Mouse (Mus musculus) right cerebral cortex, adult 18-20 months (tissue): Measurements from ENCODE around the gene Baiap3.
A peak's percentile ranks its signal among the peaks of the same experiment; 100 is the strongest.
"Not testable (repeated sequence)": the region's sequence is repeated elsewhere in the genome, so short reads cannot be mapped to it uniquely, and the experiment has no call there.

Source experiments
- DNase-seq: peaks from one replicate; pipeline ENCODE4 v3.0.0; 2022; ENCODE audit warnings: mixed read lengths

The Baiap3 gene

DNA sequence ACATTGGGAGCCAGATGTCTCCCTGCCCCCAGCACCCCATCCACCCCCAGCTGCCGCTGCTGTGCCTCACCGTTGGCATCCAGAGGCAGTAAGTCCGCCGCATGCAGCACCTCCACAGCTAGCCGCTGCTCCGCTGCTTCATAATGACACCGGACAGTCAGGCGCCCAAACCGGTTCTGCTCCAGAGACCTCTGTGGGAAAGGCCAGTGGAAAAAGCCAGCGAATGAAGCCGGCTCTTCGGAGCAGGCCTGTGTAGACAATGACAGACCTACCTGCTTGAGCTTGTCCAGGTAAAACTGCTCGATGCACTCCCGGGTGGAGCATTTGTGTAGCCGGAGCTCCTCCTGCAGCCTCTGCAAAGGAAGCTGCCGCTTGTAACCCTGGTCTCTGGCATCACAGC, 11.9 kb downstream of the Baiap3 start:
- no peak for DNase-seq

DNA sequence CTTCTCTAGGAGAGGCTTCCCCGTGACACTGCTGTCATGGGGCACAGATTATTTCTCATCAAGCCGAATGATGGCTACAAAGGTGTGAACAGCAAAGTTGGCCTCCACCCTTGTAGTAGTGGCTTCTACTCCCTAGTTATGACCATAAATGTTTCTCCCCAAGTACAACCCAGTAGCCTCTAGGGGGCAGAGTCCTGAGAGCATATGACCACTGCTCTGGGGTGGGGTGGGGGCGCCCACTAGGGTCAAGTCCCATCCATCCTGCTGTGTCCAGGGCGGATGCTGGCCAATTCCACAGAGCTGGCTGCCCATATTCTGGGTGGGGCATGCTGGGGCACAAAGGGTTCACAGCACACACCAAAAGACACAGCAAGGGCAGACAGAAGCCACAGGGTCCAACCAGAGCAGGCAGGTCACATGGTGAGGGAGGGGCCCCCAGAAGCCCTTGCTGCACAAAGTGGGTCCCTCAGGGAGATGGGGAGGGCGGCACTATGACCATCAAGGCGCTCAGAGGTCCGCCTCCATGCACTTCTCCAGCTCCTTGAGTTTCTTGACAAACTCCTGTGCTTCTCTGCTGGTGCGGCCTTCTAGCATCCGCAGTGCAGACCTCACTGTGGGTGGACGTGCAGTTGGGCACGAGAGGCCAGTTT, 12.9 kb downstream of the Baiap3 start:
- DNase-seq = no peak

DNA sequence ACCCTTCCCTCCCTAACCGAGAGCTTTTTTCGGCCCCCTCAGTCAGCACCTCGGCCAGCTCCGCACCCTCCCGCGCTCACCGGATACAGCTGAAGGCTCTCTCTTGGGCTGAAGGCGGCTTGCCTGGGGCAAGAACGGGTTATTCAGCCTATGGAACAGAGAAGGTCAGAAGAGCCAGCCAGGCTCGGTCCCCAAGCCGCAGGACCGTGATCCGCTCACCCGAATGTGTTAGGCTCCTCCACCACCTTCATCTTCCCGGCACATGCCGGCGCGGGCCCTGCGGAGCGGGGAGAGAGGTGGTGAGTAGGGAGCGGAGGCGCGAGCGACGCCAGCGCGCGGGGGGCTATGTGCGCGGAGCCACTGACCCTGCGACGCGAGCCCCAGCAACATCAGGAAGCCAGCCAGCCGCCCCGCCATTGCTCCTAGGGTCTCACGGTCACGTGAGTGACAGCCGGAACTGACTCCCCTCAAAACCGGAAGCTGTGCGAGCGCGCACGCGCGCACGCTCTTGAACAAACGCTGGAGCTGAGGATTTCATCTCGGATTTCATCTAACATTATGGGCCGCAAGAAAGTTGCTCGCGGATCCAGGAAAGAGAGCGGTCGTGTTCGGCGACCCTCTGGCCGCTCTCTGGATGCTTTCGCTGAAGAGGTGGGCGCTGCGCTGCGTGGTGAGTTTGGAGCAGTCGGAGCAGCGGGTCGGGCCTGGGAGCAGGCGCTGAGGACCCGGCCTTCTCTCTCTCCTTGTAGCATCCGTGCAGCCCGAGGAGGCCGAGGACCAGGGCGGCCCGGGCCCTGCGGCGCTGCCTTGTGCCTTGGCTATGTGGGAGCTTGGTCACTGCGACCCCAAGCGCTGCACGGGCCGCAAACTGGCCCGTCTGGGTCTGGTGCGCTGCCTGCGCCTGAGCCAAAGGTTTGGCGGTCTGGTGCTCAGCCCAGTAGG, 16.2 kb downstream of the Baiap3 start, which contains the start of the genes Gnptg and Tsr3:
Gnptg (minus strand) TSS at position 430 of the 942 bp plus-strand sequence.
Tsr3 (plus strand) TSS at position 476 of the 942 bp plus-strand sequence.
- peak; percentile 89 for DNase-seq

DNA sequence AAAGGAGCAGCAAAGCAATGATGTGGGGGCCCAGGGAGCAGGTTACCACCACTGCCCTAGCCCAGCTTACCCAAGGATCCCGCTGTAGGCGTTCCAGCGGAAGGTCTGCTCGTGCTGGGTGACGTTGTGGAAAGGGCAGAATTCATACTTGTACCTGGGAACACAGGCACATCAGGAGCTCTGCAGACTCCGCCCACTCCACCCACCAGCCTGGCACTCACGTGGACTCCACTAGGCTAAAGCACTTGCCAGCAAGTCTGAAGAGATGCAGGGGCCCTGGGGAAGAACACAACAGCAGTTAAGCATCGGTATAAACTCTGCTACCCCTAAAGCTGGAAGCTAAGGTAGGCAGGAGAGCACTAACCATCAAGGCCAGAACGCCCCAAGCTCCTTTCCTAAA, 20.5 kb downstream of the Baiap3 start:
- peak; percentile 64 for DNase-seq

DNA sequence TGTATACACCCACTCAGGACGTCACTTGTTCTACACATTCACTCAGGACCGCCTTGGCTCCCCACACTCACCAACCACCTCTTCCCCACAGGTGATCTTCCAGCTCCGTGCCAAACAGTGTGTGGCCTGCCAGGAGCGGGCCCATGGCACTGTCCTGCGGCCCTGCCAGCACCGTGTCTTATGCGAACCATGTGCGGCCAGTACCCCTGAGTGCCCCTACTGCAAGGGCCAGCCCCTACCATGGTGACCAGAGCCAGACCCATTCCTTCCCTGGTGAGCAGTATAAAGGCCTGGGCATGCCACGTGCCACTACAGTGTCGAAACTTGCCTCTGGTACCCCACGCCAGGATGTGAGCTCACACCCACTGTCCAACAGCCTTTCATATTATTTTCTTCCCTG, 24.5 kb downstream of the Baiap3 start:
- DNase-seq = not testable (repeated sequence)

DNA sequence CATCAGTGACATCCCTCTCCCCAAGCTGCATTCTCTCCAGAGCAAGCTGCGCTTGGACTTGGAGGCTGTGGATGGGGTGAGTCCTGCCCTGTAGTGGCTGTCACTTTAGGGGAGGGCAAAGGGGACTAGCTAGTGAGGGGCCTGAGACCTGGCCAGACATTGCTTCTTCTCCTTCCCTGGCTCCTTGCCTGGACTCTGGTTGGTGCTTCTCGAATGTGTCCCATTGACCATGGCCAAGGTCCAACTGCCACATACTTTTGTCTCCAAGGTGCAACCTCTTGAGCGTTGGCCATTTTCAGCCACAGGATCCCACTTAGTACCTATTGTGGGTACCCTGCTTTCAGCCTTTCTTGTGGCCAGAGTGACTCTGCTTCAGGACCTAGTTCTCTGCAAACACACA, 25.5 kb downstream of the Baiap3 start:
- no peak for DNase-seq

DNA sequence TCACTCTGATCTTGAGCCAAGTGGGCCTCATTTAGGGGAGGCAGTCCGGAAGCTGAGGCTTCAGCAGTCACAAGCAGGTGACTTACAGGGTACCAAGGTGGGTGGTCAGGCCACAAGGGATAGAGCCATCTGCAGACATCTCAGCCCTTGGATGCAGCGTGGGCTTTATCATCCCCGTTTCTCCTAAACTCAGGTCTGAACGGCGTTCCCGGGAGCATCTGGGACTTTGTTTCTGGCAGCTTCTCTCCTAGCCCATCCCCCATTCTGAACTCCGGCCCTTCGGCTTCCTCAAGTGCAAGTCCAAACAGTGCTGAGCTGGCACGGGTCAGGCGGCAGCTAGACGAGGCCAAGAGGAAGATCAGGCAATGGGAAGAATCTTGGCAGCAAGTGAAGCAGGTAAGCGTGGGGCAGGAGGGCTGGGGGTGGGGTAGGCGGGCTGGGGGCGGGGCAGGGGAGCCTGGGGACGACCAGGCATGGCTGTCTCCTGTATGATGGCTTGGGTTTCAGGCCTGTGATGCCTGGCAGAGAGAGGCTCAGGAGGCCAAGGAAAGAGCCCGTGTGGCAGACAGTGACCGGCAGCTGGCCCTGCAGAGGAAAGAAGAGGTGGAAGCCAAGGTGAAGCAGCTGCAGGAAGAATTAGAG, 26.0 kb downstream of the Baiap3 start:
- not testable (repeated sequence) for DNase-seq

DNA sequence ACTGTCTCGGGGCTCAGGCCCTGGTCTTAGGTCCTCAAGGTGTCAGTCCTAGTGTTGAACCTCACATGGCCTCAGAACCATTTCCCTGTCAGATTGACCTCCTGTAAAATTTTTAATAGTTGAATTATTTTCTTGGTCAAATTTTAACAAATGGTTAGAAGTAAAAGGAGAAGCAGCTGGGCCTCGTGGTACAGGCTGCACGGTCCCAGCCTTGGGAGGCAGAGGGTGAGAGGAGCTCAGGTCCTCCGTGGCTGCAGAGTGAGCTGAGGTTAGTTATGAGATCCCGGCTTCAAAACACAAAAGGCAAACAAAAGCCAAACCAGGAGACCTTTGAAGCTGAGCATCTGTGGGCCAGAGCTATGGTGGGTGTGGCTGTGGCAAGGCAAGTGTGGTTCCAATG, 28.2 kb downstream of the Baiap3 start:
- DNase-seq = no peak

DNA sequence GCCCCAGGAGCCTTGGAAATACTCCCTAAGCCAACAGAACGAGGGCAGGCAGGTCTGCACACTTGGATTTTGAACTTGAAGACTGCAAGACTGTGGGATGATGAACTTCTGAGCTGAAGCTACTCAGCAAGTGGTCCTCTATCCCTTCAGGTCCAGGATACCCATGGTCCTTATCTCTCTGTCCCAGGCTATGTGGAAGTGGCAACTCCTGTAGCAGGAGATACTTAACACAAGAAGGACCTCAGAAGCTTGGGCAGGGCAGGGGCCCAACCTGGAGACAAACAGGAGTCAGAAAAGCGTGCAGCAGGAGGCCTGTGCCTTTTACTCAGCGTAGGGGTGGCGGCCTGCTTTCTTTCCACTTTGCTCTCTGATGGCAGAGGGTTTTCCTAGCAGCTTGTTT, 30.5 kb downstream of the Baiap3 start:
- no peak for DNase-seq

DNA sequence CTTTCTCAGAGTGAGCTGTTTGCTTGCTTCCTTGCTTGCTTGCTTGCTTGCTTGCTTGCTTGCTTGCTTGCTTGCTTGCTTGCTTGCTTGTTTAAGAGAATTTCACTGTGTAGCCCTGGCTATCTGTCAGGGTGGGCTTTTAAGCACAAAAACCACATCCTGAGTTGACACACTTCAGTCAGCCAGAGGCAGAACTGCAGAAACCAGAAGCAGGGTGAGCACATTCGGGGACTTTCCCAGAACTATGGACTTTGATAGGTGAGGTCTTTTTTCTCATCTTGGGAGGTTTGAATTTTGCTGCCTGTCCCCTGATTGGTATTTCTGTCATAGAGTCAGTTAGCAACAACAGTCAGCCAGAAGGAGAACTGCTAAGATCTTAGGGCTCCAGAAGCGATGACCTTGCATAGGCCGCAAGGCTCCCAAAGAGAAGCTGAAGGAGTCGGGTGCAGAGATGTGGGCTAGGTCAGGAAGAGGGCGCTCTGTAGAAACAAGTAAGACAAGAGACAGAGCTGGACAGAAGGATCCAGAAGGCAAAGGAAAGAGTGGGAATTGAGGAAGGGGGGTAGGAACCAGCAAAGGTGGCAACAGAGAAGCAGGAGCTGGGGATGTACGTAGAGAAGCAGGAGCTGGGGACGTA, 31.5 kb downstream of the Baiap3 start:
- no peak for DNase-seq

DNA sequence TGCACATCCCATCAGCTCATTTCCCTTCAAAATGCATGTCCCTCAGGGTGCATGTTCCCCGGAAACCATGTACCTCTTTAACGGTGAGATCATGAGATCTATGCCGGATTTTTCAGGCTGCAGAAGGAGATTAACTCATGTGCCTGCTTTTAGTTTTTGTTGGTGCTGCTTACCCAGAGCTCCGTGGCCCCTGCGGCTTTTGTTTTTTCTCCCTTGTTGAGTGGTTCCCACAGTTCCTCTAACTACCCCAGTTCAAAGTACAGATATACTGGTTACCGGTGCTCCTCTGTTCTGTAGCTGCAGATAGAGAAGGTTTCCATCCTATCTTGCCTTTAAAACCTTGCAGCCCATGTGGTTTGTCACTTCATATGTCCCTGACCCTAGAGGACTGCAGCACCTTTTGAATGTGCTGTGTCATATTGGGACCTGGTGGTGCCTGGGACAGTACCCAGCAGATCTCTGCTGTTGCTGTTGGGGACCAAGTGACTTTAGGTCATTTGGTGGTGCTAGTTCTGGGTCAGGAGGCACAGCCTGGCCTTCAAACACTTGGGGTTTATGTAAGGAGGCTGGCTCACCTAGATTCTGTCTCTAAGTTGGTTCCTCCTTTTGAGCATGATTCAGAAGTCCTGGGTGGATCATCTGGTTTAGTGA, 33.1 kb downstream of the Baiap3 start:
- DNase-seq = no peak

DNA sequence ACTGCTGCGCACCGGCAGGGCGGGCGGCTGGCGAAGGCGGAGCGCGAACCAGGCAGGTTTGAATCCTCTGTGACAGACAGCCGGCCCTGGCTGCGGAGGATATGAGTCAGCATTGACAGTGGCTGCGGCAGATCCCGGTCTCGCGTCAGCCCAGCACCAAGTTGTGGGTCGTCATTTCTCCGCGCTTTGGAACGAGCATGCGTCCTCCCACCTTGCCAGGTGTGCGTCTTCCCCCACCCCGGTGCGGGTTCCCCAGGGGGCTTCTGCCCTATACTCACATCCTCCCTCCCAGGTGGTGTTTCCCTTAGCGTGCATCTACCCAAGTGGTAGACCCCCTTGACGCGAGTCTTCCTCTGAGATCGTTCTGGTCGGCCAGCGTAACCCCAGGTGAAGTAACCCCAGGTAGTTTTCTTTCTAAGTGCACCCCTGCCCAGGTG, 33.6 kb downstream of the Baiap3 start:
- peak; percentile 42 for DNase-seq

DNA sequence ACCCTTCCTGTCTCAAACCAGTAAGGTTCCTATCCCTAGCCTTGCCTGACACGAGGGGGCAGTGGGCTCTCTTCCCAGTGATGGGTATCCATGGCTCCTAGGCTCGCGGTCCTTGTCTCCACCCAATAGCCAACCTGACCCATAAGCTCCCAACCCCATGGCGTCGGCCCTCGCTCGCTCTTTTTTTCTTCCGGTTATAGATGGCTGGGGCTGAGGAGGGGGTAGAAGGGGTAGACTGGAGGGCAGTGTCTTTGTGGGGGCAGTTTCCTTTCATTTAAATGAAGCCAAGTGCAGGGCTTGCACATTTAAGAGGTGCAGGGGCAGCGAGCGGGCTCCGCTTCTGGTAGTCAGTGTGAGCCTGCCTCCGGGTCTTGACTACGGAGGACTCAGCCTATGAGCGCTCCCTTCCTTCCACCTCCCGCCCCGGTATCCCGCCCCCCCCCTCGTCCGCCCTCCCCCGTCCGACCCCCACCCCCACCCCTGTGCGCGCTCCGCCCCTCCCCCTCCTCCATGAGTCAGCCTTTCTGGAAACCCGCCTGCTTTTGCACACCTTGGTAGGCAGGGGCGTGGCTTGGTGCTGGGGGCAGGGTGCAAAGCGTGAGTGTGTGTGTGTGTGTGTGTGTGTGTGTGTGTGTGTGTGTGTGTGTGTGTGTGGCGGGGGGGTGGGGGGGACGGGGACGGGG, 34.2 kb downstream of the Baiap3 start:
- DNase-seq = peak; percentile 63

DNA sequence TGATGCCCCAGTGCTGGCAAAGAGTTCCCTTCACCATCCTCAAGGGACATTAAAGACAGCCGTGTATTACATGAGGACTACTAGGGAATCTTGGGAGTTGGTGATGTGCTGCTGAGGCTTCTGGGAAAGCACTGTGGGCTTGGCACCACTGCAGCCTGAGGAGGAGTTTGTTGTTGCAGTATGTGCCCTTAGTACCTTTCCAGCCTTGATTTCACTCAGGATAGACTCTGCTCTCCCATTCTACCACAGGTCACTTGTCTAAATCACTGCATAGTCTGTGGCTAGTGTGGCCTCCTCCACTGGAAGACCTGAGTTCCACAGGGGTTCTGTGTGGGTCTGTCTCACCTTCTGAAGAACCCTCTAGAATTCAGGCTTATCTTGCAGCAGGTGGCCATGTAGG, 35.4 kb downstream of the Baiap3 start:
- DNase-seq = no peak

DNA sequence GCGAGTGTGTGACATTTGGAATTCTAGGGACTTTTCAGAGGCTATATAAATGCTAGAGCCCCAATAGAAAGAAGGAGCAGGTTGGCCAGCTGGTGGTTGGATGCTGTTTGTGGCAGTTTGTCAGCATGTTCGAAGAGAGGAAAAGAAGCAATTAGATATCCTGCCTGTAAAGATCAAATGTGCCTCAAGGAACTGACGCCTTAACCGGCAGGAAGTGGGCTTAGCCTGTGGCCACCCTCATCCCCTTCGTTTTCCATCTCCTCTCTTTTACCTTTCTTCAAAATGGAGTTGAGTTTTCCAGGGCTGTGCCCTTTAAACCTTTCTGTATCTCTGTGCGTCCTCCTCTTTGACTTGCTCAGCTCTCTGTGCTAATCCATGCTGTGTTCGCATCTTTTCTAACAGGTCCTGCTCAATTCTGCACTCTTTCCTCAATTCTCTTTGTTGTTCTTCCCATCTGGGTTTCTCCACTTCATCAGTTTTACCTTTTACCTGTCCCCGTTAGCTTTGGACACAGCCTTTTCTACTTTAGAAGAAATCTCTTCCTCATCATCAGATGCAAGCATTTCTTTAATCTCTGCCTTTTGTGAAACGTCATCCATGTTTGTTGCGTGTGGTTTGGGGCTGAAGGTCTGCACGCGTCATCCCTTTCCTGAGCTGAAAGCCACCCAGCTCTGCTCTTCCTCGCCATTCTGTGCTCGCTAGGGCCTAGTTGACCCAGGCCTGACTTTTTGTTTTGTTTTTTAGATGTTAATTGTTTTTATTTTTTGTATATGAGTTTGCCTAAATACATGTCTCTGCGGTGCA, 36.5 kb downstream of the Baiap3 start:
- no peak for DNase-seq

DNA sequence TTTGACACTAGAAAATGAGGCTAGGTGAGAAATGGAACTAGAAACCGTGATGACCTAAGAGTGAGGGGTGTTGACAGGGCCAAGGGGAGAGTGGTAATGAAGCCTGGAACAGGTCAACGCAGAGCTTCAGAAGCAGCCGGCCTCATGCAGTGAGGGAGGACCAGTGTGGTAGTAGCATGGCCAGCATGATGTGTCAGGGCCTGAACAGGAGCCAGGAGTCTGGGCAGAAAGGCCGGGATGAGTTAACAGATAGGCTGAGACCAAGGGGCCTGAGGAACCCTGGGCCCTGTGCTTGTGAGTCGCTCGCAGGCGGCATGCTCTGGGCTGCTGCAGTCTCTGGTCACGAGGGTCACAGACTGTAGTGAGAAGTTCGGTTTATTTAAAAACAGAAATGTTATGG, 37.2 kb downstream of the Baiap3 start:
- no peak for DNase-seq

DNA sequence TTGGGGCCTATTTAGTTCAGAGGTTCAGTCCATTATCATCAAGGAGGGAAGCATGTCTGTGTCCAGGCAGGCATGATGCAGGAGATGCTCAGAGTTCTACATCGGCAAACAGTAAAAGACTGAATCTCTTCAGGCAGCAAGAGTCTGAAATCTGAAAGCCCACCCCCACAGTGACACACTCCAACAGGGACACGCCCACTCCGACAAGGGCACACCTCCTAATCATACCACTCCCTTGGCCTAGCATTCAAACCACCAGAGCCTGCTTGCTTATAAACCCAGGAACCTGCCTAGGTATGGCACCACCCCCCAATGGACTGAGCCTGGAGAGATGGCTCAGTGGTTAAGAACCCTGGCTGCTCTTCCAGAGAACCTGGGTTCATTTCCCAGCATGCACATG, 40.7 kb downstream of the Baiap3 start:
- no peak for DNase-seq

DNA sequence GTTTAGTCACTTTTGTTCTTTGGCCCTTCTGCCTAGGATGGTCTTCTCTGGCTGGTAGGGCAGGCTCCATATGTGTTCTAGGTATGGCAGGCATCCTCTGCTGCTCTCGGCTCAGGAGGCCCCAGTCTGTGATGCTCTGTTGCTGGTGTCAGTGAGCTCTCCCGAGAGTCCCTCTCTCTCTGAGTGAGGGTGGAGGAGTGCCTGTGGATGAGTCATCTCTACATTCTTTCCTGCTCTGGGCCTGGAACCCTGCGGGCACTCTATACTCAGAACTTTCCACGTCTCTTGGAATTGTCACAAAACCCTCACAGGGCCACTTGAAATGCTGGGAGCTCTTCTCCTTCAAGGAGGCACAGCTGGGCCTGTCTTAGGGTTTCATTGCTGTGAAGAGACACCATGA, 44.5 kb downstream of the Baiap3 start:
- peak; percentile 42 for DNase-seq

DNA sequence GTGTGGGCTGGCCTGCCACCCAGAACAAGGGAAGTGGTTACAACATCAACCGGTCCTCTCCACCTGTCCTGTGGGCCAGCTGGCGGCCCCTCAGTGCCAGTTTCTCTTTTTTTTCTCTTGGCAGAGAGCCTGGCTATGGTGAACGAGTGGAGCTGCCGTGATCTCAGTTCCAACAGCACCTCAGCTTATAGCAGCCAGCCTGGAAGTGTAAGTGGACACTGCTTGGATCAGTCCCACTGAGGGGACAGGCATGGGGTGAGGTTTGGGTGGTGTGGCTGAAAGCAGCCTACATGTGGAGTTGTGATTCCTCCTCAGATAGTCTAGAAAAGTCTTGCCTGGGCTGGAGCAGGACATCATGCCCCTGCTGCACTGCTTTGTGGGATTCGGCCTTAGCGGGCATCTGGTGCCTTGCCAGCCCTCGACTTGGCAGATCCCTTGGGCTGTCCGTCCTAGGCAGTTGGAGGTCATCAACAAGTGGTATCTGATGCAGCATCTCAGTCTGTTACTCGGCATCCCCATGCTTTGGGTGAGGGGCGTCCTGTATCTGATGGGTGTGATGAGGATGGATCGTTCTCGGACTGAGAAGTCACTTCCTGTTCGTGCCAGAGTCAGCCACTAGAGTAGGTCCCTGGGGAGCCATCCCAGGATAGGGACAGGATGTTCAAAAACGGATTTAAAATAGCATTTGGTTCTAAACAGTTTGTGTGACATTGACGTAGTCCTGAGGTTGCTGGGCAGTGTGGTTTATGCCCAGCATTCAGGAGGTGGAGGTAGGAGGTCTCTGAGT, 45.3 kb downstream of the Baiap3 start:
- DNase-seq = no peak

DNA sequence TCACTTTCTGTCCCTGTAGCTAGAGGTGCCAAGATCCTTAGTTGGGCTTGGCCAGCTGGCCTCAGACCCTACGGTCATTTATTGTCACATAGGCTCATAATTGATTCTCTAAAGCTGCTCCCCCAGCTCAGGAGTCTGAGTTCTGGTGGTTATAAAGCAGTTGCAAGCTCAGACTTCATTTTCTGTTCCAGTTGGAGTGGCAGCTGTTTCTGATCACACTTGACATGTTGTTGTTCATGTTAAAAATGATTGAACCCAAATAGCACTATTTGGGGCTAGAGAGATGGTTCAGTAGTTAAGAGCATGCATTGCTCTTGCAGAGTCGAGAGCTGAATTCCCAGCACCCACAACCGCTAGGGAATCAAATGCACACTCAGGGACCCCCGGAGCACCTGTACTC, 46.2 kb downstream of the Baiap3 start:
- DNase-seq = no peak
